Mouse (Mus musculus) thymus, adult 2 months (tissue): ENCODE data around the gene Tubgcp6.

Experiments used
- CTCF ChIP-seq: fragments of 200-500 bp; IDR thresholded peaks from 2 replicates; pipeline ENCODE4 v1.5.1; 2012; ENCODE audit warnings: mild to moderate bottlenecking, control low read depth, low read length, moderate library complexity, borderline replicate concordance; ENCODE audit not compliant: control insufficient read depth, poor library complexity, insufficient read depth; ENCODE audit errors: extremely low read depth
- POLR2A ChIP-seq: fragments of 200-500 bp; IDR thresholded peaks from 2 replicates; pipeline ENCODE4 v1.6.1; 2012; ENCODE audit warnings: mild to moderate bottlenecking, low read length, control low read depth, moderate library complexity; ENCODE audit not compliant: control insufficient read depth, poor library complexity, insufficient read depth; ENCODE audit errors: extremely low read depth

- TF ChIP-seq POLR2A (no peak), CTCF (no peak)
Measured at GRCm38 (mm10) chr15:89138046-89138405, 15.1 kb upstream of the Tubgcp6 start.
